Mouse (Mus musculus) spleen, postnatal 10 days (tissue): ENCODE measurements around the gene Zfp981.
"Not testable (repeated sequence)": the region's sequence is repeated elsewhere in the genome, so short reads cannot be mapped to it uniquely, and the experiment has no call there.

ENCODE experiments used
- DNase-seq, 2 experiments: peaks; one replicate each; pipeline ENCODE4 v3.0.0; 2021 to 2022; ENCODE audit warnings: low spot score in 2 of 2

Gene Zfp981

DNA sequence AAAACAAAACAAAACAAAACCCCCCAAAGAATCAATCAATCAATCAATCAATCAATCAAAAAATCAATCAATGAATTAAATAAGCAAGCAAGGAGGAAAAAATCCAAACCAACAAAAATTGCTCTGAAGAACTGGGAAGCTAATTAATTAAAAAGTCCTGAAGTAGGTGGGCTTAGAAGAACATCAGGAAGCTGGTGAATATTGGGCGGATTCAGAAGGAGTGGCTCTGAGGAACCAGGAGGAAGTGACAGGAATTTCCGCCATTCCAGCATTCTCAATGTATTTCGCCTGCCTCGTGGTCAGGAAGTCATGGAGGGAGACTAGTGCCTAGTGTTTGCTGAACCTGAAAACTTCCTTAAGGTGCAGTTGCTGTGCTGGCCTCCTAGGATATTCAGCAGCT lies at the start of gene Zfp981:
Gene Zfp981, plus strand, starts transcription at position 301 of the 400 bp plus-strand sequence.
- DNase-seq: not testable (repeated sequence)

DNA sequence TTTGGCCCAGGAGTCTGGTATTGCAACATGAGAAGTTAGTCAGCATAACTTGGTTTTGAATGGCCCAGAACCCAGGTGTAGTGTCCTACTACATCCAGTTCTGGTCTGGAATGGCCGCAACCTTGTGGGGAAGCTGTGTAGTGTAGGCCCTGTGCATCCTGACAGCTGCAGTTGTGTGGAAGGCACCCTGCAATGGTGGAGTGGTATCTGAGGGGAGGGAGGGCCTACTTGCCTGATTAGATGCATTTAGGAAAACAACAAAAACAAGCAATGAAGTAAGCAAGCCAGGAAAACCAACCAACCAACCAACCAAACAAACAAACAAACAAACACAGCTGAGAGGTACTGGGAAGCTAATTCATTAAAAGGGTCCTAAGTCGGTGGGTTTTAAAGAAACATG lies 49.3 kb upstream of the Zfp981 start:
- DNase-seq: not testable (repeated sequence)

GRCm38 (mm10) chr4:146454170-146454569 lies 47.7 kb upstream of the Zfp981 start:
- DNase-seq: not testable (repeated sequence)

GRCm38 (mm10) chr4:146454896-146455295 lies 46.9 kb upstream of the Zfp981 start:
- DNase-seq: no peak

DNA sequence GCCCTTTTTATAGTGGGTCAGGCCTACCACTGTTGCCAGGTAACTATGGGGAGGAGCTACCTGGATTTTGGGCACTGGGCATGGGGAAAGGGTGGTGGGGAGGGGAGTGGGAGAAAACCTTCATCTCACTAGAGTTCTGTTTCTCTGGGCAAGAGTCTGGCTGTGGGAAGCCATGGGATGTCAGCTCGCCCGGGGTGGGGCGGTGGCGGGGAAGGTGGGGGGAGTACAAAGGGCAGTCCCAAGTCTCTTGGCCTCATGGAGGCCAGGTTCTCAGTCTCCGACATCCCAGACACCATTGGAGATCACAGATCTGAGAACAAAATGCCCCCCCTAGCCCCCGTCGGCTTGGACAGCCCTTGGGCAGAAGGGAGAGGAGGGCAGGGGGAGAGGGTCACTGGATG lies 46.5 kb upstream of the Zfp981 start:
- no peak for DNase-seq

- DNase-seq: no peak
Observed at GRCm38 (mm10) chr4:146456061-146456726, 45.6 kb upstream of the Zfp981 start.

- DNase-seq: no peak
Observed at GRCm38 (mm10) chr4:146457126-146457525, 44.7 kb upstream of the Zfp981 start.

DNA sequence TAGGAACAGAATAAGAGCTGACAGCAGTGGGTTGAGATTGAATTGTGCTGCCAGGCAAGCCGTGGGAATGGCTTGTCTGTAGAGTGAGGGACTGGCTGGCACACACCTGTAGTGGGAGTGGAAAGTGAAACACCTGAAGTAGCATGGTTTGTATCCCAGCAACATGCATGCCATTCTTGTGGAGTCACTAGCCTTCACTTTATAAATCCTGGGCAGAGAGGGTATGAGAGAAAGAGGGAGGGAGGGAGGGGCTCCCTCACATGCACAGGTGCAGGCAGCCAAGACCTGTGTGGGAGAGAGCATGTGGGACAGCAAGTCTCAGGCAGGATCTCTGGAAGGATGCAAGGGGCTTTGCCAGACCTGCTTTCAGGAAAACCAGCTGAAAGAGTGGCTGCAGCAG lies 44.1 kb upstream of the Zfp981 start:
- DNase-seq: no peak

DNA sequence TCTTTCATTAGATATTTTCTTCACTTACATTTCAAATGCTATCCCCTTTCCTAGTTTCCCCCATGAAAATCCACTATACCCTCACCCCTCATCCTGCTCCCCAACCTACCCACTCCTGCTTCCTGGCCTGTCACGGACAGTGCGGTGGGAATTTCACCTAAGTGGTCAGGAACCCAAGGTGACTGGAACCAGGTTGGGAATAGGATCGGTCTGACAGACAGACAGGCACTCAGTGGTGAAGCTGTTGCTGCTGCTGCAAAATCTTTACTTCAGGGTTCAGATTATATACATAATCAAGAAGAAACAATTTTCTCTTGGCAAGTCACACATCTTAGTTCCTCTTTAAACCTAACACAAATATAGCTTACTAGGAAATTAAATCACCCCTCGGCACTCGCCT lies 42.0 kb upstream of the Zfp981 start:
- DNase-seq: not testable (repeated sequence)

DNA sequence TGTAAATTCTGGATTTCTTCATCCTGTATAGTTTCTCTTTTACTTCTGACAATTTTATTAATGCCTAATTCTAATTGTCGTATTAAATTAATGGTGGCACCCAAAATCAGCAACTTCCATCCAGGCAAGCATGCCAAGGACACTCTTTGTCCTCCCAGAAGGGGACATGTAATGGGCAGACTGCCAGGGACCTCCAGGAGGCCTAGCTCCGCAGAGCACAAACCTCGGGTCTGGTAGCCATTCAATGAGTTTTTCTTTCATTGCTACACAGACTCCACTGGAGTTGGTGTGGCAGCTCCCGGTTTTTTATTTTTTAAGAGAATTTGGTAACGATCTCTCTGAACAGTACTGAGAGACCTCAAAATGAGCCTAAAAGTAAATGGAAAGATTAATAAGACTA lies 41.1 kb upstream of the Zfp981 start:
- not testable (repeated sequence) for DNase-seq

DNA sequence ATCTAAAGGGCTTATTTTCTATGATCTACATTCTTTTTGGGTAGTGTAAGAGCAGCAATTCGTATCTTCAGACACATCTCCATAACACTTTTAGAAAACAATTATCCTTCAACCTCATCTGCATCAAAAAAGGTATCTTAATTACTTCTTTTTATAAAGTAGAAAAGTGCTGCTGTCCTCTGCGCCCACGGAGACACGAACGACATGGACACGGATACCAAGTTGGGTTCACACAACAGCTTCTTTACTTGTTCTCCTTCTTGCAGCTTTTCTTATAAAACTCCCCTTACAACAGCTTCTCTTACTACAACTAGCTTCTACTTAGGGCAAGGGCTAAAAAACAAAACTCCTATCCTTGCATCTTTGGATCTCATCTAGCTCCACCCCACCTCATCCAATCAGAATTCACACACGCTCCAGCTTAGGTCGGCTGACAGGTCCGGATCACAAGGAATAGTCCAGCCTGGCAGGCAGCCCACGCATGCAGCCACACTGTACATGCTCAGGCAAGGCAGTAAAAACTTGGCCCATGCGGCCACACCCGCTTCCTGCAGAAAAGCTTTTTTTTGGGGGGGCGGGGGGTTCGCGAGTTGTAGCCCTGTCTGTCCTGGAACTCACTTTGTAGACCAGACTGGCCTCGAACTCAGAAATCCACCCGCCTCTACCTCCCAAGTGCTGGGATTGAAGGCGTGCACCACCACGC lies 38.0 kb upstream of the Zfp981 start:
- not testable (repeated sequence) for DNase-seq

DNA sequence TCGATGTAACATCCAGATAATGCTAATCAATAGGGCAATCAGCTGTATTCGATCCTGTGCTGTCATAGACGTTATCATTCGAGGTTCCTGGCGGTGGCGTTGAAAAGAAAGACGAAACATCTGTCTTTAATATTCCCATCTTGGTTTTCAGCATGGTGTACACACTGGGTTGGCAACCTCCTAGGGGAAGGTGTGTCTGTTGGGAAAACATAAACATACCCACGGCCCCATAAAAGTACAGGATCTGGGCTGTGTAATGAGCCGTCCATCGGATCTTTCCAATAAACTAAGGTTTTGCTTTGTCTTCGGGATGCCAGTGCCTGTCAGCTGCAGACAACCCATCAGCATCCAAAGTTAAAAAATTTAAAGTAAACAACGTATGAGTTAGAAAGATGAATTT lies 31.8 kb upstream of the Zfp981 start:
- DNase-seq: not testable (repeated sequence)

DNA sequence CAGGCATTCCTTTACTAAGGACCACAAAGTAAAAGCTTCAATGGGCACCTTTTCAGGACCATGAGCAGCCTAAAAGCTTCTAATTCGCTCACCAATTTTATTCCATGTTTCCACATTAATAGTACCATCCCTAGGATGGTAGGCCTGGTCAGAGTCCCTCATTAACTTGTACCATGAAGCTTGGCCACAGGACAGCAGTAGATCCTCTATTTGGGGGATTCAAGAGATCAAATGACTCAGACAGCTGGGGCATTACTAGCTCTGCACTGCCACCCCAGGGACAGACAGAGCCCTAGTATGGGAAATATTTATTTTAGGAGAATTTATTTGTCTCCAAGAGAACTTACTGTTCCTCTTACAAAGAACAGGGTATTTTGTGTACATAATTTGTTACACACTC lies 27.6 kb upstream of the Zfp981 start:
- DNase-seq: not testable (repeated sequence)

- DNase-seq: not testable (repeated sequence)
Observed at GRCm38 (mm10) chr4:146474716-146475676, 26.8 kb upstream of the Zfp981 start.

DNA sequence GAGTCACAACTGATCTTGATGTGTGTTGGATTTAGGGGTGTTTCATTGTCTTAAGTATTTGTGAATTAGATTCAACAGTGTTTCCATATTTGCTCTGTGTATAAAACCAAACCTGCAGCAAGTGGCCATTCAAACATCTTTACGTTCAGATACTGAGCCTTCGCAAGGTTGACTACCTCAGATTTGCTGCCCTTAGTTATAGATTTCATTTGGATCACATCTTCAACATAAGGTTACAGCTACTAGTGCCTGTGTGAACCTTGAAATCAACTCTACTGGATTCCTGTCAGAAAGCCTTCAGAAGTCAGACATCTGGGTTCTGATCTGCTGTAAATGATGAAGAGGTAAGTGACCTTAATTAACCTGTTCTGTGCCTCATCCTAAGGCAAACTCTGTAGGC lies 25.6 kb upstream of the Zfp981 start:
- DNase-seq: not testable (repeated sequence)

GRCm38 (mm10) chr4:146476959-146477358 lies 24.9 kb upstream of the Zfp981 start:
- not testable (repeated sequence) for DNase-seq

GRCm38 (mm10) chr4:146480376-146481096 lies 21.3 kb upstream of the Zfp981 start:
- DNase-seq: not testable (repeated sequence)

DNA sequence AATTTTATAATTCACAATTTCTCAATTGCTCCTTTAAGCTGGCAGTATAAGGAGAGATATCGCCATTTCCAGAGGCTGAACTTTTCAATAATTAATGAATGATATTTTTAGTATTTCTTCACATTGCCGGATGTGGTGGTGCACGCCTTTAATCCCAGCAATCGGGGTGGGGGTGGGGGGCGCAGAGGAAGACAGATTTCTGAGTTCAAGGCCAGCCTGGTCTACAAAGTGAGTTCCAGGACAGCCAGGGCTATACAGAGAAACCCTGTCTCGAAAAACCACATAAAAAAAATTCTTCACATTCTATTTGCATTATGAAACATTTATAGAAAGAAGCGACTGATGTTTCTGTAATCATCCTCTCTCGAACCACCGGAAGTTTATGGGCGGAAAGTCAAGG lies 19.3 kb upstream of the Zfp981 start:
- DNase-seq: not testable (repeated sequence)

DNA sequence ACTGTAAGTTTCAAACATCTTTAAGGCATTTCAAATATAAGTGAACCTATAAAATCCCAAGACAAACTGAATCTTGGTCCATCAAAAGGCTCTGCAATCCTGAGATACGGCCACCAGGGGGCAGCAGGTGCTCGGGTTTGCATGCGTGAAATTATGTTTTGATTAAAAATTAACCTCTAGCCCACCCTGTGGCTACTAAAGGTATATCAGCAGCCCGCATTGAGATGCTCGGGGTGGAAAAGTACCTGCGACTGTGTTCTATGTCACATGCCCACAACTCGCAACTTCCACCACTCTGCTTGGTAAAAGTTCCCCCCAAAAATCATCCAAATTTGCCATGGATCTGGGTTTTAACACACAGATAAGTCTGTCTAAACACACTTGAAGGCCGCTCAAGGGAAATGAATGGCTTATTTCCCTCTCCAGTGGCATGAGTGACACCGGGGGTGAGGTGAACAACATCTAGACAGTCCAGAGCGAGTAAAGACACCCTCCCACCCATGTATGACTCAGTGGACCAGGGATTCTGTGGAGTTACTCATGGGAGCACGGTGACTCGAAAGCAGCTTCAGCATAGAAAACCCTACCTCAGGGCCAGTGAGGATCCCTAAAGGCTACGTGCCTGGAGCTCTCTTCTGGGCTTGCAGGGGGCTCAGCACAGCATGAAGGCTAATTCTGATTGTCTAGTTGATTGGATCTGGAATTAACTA lies 18.1 kb upstream of the Zfp981 start:
- DNase-seq: peak in 1 of 2 experiments; percentile 8

GRCm38 (mm10) chr4:146484676-146485075 lies 17.2 kb upstream of the Zfp981 start:
- DNase-seq: not testable (repeated sequence)
